Mouse (Mus musculus) adrenal gland (tissue): Measurements from ENCODE around the gene Ypel3.

Experiments used
- intact Hi-C: fragments of 180-260 bp; cut with DNase I; formaldehyde crosslinking; loops from one replicate; pipeline ENCODE4 v1.15.1; 2025

The Ypel3 gene

DNA sequence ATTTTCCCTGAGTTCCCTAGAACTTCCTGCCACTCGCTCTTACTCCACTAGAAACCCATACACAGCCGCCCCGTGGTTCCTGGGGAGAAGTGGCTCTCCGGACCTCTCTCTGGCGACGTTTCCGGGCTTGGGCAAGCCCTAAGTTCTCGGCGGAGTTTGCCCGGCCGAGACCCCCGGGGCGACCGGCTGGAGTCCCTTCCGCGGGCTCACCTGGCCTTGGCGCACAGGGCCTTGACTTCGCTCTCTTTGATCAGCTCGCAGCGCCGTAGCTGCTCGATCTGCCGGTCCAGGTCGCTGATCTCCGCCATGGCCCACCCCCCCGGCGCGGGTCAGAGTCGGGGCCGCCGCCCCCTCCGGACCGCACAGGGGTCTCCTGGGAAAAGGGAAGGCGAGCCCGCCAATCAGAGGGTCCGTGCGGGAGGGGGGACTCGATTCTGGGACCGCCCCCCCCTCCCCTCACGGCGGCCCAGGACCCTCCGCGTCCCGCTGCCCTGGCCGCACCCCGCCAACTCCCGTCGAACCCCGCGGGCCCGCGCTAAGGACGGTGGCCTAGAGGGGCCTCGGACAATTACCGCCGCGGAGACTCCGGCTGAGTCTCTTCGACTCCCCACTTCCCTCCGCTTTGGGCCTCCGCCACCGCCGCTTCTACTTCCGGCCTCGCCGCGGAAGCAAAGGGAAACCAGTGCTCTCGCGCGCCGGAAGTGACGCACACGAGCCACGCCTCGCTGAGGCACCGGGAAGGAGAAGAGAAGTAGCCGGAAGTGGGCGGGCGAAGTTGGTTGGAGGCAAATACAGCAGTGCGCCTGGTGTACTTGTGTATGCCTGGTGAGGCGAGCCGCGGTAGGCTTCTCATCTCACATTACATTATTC, 15.3 kb downstream of the Ypel3 start, which contains the start of gene Ppp4c:
Gene Ppp4c (minus strand): TSS at position 646 of the 870 bp plus-strand sequence.
- intact Hi-C loops = no loop called here

DNA sequence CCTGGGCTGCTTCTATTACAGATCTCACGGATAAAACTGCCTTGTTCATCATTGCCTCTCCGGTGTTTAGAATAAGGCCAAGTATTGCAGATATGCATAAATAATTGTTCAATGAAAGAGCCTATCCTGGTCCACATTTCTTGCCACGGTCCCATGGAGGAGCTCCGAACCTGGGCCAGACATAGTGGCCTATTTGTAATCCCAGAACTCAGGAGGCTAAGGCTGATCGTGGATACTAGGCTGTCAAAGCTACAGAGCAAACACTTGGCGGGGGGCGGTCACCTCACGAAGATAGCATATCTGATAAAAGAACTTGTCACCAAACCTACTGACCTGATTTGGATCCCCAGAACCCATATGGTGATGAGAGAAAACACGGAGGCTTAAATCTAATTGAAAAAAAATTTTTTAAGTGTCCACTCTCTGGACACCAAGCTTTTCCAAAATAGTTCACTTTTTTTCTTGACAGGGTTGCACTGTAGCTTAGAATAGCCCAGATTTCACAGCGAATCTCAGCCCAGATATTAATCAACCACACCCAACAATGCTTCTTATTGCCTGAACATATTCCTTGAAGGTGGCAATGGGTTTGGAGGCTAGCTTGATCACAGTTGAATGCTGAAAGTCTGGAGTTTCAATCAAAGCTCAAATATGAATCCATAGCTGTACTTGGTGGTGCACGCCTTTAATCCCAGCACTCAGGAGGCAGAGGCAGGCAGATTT, 16.1 kb downstream of the Ypel3 start:
- intact Hi-C loops = no loop called here

DNA sequence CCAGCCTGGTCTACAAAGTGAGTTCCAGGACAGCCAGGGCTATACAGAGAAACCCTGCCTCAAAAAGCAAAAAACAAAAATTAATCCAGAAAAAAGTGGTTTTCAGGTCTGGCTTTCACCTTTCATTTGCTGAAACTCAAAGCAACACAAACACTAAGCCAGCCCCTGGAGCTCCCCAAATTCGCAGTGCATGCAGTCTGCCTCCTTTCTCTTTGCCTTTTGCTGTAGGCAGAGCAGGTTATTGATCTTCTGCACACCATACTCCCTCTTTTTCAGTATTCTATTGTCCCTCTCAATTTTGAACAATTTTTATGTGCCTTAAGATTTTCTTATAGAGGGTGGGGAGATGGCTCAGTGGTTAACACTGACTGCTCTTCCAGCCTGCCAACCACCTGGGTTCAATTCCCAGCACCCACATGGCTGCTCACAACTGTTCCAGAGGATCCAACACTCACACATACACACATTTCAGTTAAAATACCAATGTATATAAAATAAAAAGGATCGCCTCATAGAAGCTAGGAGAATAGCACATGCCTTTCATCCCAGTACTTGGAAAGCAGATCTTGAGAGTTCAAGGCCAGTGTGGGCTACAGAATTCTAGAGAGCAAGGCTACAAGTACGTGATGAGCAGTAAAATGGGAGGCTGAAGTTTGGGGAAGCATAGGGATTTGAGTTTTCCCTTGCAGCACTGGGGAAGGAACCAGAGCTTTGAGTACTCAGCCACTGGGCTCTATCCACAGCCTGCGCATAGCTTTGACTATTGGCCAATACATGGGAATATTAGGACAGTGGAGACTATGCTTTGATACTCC, 16.9 kb downstream of the Ypel3 start:
- intact Hi-C loops = no loop called here

DNA sequence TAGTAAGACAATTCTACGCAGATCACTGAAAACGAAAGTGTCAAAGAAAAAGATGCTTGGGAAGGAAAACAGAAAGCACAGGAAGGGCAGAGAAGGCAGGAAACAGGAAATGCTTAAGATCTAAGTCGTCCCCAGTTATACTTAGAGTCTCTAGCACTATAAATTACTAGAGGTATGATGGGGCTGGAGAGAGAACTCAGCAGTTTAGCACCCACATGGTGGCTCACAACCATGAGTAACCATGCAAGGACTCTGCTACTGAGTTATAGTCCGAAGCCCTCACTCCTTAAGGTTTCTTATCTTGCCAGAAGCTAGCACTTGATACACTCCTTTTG, 17.5 kb downstream of the Ypel3 start:
- intact Hi-C loops = no loop called here

DNA sequence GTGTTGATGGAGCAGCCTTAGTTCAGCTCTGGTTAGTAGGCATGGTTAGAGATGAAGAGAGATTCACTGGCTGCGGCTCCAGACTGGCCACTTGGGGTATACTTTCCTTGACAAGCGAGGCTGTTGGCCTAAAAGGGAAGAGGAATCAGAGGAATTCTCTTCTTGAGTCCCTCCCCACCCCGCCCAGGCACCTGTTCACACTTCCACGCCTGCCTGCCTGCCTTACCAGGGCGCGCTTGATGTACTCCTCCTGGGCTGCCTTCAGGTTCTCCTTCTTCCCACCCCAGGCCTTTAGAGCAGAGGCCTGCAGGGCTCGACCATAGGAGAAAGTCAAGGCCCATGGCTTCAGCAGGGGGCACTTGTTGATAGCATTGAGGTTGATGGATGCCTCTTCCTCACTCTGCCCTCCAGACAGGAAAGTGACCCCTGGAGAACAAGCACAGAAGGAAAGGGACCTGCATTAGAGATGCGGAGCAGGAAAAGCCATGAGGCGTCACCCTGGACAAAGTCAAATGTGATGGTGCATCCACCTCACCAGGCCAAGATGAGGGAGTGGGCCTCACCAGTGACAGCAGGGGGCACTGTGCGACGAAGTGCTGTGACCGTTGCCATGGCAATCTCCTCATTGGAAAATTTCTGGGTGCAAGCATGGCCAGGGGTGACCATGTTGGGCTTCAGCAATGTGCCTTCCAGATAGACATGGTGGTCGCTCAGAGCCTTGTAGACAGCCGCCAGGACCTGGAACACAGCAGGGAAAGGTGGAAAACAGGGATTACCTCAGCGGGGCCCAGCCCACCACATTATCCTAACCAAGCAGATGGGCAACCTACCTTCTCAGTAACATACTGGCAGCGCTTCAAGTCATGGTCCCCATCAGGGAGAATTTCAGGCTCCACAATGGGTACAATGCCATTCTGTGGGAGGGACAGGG, 18.9 kb downstream of the Ypel3 start:
- intact Hi-C loops = loop anchor here (5.0 kb wide), 1 partner anchor 33 kb away; no protein-coding TSS in a partner anchor

DNA sequence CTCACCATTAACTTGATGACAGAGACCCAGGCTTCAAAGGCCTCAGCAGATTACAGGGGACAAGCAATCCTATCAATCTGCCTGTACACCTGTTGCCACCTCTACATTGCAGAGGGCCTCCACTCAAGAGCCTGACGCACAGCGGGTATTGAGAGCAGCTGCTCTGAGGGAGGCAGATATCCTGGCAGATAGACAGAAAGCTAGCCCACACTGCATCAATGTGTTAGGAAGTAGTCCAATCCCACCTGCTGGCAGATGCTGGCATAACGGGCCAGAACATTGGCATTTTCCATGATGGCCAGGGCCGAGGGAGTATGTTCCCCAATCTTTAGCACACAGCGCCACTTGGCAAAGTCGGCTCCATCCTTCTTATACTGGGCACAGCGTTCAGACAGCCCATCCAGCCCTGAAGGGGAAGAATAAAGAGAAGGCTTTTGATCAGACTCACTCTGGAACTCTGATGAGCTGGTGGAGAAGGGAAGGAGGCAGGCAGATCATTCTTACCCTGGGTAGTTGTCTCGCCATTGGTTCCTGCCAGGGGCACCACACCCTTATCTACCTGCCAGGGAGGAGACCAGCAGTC, 19.7 kb downstream of the Ypel3 start:
- intact Hi-C loops = loop anchor here (5.0 kb wide), 1 partner anchor 34 kb away; no protein-coding TSS in a partner anchor

DNA sequence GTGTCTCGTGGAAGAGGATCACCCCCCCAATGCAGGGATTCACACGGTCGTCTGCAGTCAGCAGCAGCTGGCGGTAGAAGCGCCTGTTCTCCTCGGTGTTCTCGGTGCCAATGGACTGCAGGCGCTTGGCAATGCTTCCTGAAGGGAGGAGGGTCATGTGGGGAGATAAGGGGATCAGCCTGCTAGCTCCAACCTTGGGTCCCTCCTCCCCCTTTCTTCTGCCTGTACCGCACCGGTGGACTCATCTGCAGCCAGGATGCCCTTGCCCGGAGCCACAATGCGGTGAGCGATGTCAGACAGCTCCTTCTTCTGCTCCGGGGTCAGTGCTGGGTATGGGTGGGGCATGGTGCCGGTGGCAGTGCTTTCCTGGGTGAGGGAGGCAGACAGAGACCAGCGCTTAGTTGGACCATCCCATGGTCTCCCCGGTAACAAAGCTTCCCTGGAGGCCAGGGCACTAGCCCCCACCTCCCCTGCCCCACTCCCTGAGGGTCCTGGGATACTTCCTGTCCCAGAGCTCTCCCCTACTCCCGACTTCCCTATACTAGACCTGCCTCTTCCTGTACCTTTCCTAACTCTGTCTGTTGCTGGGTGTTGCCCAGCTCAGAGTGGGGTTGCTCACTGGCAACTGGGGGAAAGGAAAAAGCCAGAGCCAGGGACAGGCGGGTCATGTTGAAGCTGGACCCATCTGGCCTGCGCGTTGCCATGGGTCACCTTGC, 20.8 kb downstream of the Ypel3 start, which contains the start of gene Fam57b:
Gene Fam57b (plus strand): TSS at position 258 of the 716 bp plus-strand sequence.
- intact Hi-C loops = loop anchor here (5.0 kb wide), 1 partner anchor 35 kb away; no protein-coding TSS in a partner anchor

DNA sequence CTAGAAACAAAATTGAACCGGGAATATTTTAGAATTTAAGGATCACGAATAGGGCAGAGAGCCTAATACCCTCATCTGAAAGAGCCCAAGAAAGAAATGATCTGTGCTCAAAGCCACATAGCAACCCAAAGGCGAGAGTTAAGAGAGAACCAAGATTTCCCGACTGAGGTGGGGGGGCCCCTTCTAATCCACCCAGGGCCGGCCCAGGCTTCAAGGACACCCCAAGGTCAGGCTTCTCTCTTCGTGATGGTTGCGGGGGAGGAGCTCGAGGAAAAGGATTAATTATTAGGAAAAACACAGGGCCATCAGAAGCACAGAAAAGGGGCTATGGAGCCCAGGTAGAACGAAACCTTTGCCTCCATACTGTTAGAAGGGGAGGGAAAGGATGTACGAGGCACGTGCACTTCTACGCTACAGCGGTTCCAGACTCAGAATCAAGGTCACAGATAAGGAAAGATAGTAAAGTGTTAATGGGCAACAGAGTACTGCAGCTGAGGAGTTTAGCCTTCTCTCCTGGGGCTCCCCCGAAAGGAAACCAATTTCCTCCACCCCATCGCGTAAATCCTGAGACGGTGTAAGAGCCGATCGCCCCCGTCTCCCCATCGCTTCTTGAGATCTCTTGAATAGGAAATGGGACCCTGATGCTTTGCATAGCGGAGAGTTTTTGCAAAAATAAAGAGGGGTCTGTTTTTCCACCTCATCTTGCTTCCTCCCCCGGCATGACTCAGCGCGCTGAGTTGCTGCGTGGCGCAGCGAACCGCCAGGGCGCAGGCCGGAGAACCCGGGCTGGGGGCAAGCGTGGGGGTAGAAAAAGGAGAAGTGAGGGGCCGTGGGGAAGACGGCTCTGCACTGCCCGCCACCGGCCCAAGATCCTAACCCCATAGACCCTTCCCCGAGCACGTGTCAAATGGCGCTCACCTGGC, 21.6 kb downstream of the Ypel3 start:
- intact Hi-C loops = loop anchor here (5.0 kb wide), 1 partner anchor 36 kb away; no protein-coding TSS in a partner anchor

DNA sequence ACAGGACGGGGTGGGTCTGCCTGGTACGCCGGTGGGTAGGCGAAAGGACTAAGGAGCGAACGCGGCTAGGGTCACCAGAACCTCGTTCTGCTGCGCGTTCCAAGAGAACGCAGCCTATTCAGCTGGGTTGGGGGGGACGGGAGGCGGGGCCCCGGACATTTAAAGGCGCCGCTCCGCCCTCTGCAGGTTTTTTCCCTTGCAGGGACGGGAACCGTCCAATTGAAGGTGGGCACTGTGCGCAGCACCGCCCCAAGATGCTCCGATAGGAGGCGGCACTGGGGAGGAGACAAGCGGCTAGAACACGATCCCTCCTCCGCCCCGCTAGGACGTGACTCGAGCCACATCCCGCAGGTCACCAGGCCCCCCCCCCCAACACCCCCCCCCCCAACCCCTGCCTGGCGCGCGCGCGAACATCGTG, 22.3 kb downstream of the Ypel3 start:
- intact Hi-C loops = loop anchor here (5.0 kb wide), 1 partner anchor 37 kb away; no protein-coding TSS in a partner anchor

DNA sequence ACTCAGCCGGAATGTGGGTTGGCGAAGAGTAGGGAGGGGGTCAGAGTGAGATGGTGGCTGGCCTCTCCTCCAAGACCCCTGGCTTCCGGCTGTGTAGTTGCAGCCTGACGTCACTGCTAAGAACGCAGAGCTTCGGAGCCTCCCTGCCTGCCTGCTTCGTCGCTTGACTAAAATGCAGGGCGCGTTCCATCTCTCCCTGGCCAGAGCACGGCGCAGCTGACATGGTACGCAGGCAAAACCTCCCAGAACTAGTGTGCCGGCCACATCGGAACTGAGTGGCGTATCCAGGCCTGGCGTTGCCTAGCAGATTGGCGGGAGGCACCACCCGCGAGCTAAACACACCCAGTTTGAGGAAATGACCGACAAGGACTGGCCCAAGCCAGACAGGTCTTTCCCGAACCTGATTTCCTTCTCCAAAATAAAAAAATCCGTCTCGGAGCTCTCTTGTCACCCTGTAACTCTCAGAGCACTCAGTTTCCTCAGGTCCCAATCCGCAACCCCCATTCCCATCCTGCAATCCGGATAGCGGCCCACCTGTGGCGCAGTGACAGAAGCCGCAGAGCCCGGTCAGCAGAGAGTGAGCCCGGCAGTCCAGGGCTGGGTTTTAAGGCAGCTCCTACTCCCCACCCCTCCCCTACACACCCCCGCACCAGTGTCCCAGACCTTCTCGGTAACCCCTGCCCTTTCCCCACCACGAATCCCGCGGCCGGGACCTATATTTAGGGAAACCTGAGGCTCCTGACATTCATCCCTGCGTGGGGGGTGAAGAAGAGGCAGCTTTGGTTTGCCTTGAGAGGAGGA, 22.9 kb downstream of the Ypel3 start:
- intact Hi-C loops = loop anchor here (5.0 kb wide), 1 partner anchor 37 kb away; no protein-coding TSS in a partner anchor

DNA sequence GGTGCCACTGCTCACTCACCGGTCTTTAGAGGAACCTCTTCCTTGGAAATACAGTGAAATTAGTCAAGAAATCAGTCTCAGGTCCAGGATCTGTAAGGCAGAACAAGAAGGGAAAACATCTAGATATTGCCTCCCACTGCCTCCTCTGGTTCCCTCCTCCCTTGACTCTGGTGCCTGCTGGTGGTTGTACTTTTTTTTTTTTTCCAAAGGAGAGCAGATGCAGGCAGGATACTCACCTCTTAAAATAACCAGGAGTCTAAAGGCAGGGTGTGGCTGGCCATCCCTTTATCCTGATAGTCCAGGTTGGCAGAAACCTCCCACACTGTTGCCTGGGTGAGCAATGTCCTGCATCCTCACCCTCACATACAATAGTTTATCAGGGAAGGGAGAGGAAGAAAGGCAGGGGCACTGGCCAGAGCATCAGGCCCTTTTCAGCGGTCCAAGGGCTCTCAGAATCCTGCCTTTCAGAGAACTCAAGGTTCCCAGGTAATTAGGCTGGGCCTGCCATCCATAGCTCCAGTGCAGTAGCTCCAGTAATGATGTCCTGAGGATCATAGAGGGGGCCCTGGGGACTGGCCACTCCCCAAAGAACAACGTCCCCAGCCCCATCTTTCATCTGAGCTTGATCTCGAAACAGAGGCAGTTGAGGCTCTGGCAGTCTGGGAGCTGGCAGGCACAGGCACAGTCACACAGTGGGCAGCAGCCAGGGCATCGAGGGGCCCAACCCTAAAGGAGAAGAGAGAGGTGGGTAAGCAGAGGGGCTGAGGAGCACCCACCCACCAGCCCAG, 23.7 kb downstream of the Ypel3 start:
- intact Hi-C loops = no loop called here

DNA sequence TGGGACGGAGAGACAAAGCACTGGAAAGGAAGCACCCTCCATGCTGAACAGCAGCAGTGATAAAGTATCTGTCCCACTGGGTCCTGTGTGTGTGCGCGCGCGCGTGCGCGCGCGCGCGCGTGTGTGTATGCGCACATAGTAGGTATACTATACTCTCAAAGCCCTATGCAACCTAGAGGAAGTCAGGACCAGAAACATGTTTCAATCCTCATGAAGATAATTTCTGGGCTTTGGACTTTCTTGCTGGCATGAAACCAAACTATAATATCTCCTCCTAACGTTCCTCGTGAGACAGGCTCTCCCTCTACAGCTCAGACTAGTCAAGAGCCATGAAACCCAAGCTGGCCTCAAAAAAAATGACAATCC, 24.3 kb downstream of the Ypel3 start:
- intact Hi-C loops = no loop called here

DNA sequence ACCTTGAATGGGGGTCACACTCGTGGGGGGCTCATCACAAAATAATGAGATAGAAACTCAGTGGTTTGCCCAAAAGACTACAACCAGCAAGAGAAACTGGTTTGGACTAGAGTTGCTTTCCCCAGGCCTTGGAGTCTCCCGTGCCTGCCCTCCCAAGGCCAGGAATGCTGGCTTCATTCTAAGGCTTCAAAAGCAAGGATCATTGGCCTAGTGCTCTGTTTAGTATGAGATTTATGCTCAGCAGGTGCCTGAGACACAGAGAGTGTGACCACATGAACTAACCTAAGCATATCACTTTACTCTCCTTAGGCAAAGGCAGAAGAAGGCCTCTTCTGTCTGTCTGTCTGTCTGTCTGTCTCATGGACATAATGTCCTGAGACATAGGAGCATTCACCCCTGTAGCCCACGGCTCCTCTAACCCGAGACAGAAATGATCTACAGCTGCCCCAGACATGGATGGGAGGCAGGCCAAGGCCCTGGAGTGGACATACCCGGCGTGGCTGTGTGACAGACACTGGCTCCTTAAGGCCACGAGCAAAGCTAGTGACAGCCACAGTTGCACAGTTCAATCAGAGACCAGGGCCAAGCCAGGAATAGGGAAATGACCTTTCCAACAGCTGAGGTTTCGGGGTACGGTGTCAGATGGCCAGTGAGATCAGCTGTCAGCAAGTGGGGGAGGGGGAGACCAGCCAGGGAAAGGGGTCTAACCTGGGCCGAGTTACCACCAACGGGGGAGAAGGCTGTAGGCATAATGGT, 25.6 kb downstream of the Ypel3 start:
- intact Hi-C loops = no loop called here

DNA sequence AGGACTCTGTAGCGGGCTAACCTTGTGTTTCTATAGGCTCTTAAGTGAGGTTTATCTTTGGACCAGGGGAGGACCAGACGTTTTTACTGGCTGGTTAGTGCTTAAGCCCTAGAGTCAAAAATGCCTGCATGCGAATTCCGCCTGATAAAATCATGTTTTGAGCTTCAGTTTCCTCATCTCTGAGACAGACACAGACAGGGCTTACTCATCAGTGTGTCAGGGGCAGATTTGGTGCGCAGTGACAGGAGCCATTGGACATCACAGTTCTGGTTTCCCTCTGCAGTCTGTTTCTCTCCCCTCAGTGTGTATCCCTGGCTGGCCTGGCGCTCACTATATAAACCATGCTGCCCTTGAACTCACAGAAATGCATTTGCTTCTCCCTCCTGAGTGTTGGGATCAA, 26.4 kb downstream of the Ypel3 start:
- intact Hi-C loops = no loop called here

DNA sequence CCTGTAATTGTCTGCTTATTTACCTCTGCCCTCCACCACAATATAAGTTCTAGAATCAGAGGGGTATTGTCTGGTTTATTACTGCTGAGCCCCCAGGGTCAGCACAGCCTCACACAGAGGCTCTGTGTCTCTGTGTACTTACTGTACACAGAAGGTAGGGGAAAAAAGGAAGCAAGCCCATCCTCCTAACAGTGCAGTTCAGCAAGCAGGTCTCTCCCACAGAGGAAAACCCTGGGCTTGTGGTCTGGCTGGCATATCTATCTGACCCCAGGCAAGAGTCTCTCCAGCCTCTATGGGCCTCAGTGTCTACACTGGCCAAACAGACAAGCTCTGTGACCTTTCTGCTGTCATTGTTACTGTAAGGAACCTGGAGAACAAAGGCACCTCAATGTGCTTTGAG, 27.0 kb downstream of the Ypel3 start:
- intact Hi-C loops = no loop called here

DNA sequence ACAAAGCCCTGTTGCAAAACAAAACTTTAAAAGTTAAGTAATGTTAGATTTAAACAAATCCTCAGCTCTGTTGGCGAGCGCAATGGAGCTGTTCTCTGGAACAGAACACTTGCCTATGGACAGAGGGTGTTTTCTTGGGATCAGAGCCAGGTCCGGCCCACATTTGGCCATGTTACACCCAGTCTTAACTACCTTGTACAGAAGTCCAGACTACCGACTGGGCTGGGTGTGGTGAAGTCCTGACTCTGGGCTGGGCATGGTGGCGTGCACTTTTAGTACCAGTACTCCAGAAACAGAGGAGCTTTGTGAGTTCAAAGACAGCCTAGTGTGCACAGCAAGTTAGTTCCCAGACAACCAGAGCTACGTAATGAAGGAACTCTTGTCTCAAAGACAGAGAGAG, 30.2 kb downstream of the Ypel3 start:
- intact Hi-C loops = no loop called here
